Comparison of ENCODE assay signal across 14 mouse cellular contexts in the genomic region with DNA sequence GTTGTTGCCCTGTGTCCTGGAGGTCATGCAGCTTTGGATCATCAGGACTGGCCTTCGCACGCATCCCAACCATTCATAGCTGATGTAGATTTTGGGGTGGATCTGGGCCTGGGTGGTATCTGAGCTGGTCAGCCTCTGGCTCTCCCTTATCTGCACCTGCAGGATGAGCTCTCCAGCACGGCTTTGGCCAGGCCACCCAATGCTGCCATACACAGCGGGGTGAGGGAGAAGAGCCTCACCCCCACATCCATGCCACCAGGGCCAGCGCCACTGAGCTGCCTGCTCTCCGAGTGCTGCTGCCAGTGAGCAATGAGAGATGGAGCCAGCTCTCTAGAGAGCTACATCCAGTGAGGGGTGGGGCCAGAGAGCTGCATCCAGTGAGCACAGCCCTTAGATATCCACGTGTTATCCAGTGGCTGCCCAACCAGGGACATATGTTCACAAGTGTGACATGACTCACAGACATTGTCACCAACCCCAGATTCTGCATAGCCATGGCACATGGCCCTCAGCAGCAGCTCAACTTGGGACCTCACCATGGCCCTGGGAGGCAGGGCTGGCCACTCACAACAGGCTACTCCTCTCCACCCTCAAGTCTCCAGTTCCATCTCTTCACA. TPM values are rescaled to one million over a fixed set of nuclear protein-coding genes. Genes with fewer than 3 reads are reported as not detected.
DNase-seq lines count a peak whose midpoint lies in the region; ATAC-seq and TF ChIP-seq lines count a peak whose summit lies in the region.
"Had no signal": no experiment of that assay in that cellular context is flagged by ENCODE, and none has a peak within 500 bp of the region (broad histone marks: within the 10 kb centered on the region; RNA-seq: fewer than 3 reads in every experiment).

No protein-coding gene starts in this region.

- peaks cover 7% of the 10 kb centered on the region; the same call in 1 of the 2 replicates for H3K36me3 ChIP-seq in intestine, embryonic 15.5 days
- peaks cover 61% of the 10 kb centered on the region for H3K36me3 ChIP-seq in intestine, postnatal 0 days (ENCODE audit: control insufficient read depth, insufficient read depth)
- peaks cover 8% of the 10 kb centered on the region for H3K36me3 ChIP-seq in liver, embryonic 14.5 days (replicated peaks; ENCODE audit: control insufficient read depth, insufficient read depth, low read depth)
- H3K36me3 ChIP-seq in stomach, embryonic 14.5 days (ENCODE audit: control insufficient read depth, insufficient read depth, low read length) = peaks cover 40% of the 10 kb centered on the region
- peaks cover 8% of the 10 kb centered on the region for H3K36me3 ChIP-seq in hindbrain, embryonic 16.5 days (ENCODE audit: control insufficient read depth, insufficient read depth, low read length)

- no peak overlapping the region for H3K4me2 ChIP-seq in intestine, embryonic 15.5 days (replicated peaks)
- no peak overlapping the region for H3K4me2 ChIP-seq in intestine, postnatal 0 days (replicated peaks; ENCODE audit: low read depth)
- H3K4me2 ChIP-seq in liver, embryonic 14.5 days (ENCODE audit: low read depth) = peak overlapping the region; percentile 42
- H3K4me2 ChIP-seq in stomach, embryonic 14.5 days (replicated peaks; ENCODE audit: low read depth, low read length) = no peak overlapping the region
- H3K4me2 ChIP-seq in hindbrain, embryonic 16.5 days (ENCODE audit: low read length) = no peak overlapping the region

- H3K9me3 ChIP-seq in intestine, embryonic 15.5 days = no peaks in the 10 kb centered on the region
- H3K9me3 ChIP-seq in intestine, postnatal 0 days (ENCODE audit: control insufficient read depth) = no peaks in the 10 kb centered on the region
- no peaks in the 10 kb centered on the region for H3K9me3 ChIP-seq in liver, embryonic 14.5 days (ENCODE audit: control insufficient read depth, low read length)
- no peaks in the 10 kb centered on the region for H3K9me3 ChIP-seq in stomach, embryonic 14.5 days (ENCODE audit: control insufficient read depth, low read depth, low read length)
- H3K9me3 ChIP-seq in hindbrain, embryonic 16.5 days (ENCODE audit: control insufficient read depth, low read length) = no peaks in the 10 kb centered on the region

- TF ChIP-seq EP300 in liver, embryonic 14.5 days (IDR thresholded peaks at IDR 0.05; ENCODE audit: low read depth) = peak; percentile 95

- DNase-seq in c-Kit-positive CD71-positive TER-119-negative erythroid progenitor cells, embryonic 14.5 days (ENCODE audit: low read depth) = peak; percentile 24
- peak; percentile 76 to 83 (median 78) for DNase-seq in liver, embryonic 14.5 days (ENCODE audit: low read depth in 3 of 3, low spot score in 3 of 3)
- DNase-seq in embryo, embryonic 10.5 days (ENCODE audit: low spot score) = no peak
- DNase-seq in layer of hippocampus, adult 9-10 months (ENCODE audit: low spot score) = no peak
- DNase-seq: cerebellum, adult 11 months; gastrocnemius, postnatal 25 days; kidney, adult 8-10 months; right cerebral cortex, postnatal 14 days had no signal

- no peaks in the 10 kb centered on the region for H3K27me3 ChIP-seq in intestine, embryonic 15.5 days (replicated peaks)
- no peaks in the 10 kb centered on the region for H3K27me3 ChIP-seq in intestine, postnatal 0 days (replicated peaks; ENCODE audit: control insufficient read depth, insufficient read depth, low read length)
- no peaks in the 10 kb centered on the region for H3K27me3 ChIP-seq in liver, embryonic 14.5 days (ENCODE audit: control insufficient read depth, insufficient read depth, low read length)
- no peaks in the 10 kb centered on the region for H3K27me3 ChIP-seq in stomach, embryonic 14.5 days (ENCODE audit: control insufficient read depth, insufficient read depth, low read length)
- H3K27me3 ChIP-seq in hindbrain, embryonic 16.5 days (replicated peaks; ENCODE audit: control insufficient read depth, insufficient read depth, low read length) = no peaks in the 10 kb centered on the region

- H3K4me1 ChIP-seq in intestine, embryonic 15.5 days (replicated peaks) = no peaks in the 10 kb centered on the region
- H3K4me1 ChIP-seq in intestine, postnatal 0 days (replicated peaks; ENCODE audit: control insufficient read depth, insufficient read depth, low read length) = no peaks in the 10 kb centered on the region
- H3K4me1 ChIP-seq in liver, embryonic 14.5 days (replicated peaks; ENCODE audit: control insufficient read depth in 2 of 2, insufficient read depth in 2 of 2, low read length in 1 of 2) = peaks cover 40 to 41% of the 10 kb centered on the region in 2 experiments
- no peaks in the 10 kb centered on the region for H3K4me1 ChIP-seq in stomach, embryonic 14.5 days (ENCODE audit: control insufficient read depth, insufficient read depth, low read length)
- H3K4me1 ChIP-seq in hindbrain, embryonic 16.5 days (ENCODE audit: control insufficient read depth, insufficient read depth, low read depth, low read length) = no peaks in the 10 kb centered on the region

- whole genome bisulfite sequencing in intestine, embryonic 15.5 days = 90% methylated on average over 7 of the region's 7 CpGs
- 84% methylated on average over 7 of the region's 7 CpGs for WGBS in intestine, postnatal 0 days
- 34% methylated on average over 7 of the region's 7 CpGs for WGBS in liver, embryonic 14.5 days (ENCODE audit: insufficient replicate concordance)
- WGBS in stomach, embryonic 14.5 days = 89% methylated on average over 7 of the region's 7 CpGs
- 86% methylated on average over 7 of the region's 7 CpGs for WGBS in hindbrain, embryonic 16.5 days

- peak; percentile 58; the same call in 1 of the 2 replicates for ATAC-seq in intestine, embryonic 15.5 days
- ATAC-seq in intestine, postnatal 0 days = no peak
- ATAC-seq in liver, embryonic 14.5 days (ENCODE audit: insufficient read depth) = peak; percentile 99
- ATAC-seq in stomach, embryonic 14.5 days (ENCODE audit: insufficient number of reproducible peaks, insufficient read depth, low FRiP score, low read depth) = peak; percentile 79; the same call in 1 of the 2 replicates
- no peak for ATAC-seq in hindbrain, embryonic 16.5 days
- ATAC-seq: forebrain, embryonic 14.5 days had no signal

- TF ChIP-seq CTCF in intestine, postnatal 0 days (IDR thresholded peaks at IDR 0.05; ENCODE audit: low read depth) = no peak
- TF ChIP-seq CTCF in liver, embryonic 14.5 days (IDR thresholded peaks at IDR 0.05; ENCODE audit: low read depth) = peak; percentile 45

- H3K27ac ChIP-seq in intestine, embryonic 15.5 days = no peak overlapping the region
- no peak overlapping the region for H3K27ac ChIP-seq in intestine, postnatal 0 days (ENCODE audit: low read depth, low read length)
- H3K27ac ChIP-seq in liver, embryonic 14.5 days = peak overlapping the region; percentile 81
- no peak overlapping the region for H3K27ac ChIP-seq in stomach, embryonic 14.5 days (ENCODE audit: low read length)
- no peak overlapping the region for H3K27ac ChIP-seq in hindbrain, embryonic 16.5 days (ENCODE audit: low read depth, low read length)
- H3K27ac ChIP-seq: layer of hippocampus, adult 2 months had no signal

- no peak overlapping the region for H3K4me3 ChIP-seq in intestine, embryonic 15.5 days (replicated peaks)
- H3K4me3 ChIP-seq in intestine, postnatal 0 days (ENCODE audit: low read depth, low read length) = no peak overlapping the region
- H3K4me3 ChIP-seq in liver, embryonic 14.5 days (ENCODE audit: insufficient read depth in 1 of 2, low read depth in 2 of 2, low read length in 2 of 2) = no peak overlapping the region
- H3K4me3 ChIP-seq in stomach, embryonic 14.5 days (ENCODE audit: low read depth, low read length) = no peak overlapping the region
- no peak overlapping the region for H3K4me3 ChIP-seq in hindbrain, embryonic 16.5 days (ENCODE audit: low read length)
- H3K4me3 ChIP-seq: layer of hippocampus, adult 2 months had no signal

- H3K9ac ChIP-seq in intestine, embryonic 15.5 days = no peak overlapping the region
- no peak overlapping the region for H3K9ac ChIP-seq in intestine, postnatal 0 days (ENCODE audit: low read depth, low read length)
- peak overlapping the region; percentile 61 for H3K9ac ChIP-seq in liver, embryonic 14.5 days (replicated peaks)
- H3K9ac ChIP-seq in stomach, embryonic 14.5 days (replicated peaks; ENCODE audit: low read depth, low read length) = no peak overlapping the region
- no peak overlapping the region for H3K9ac ChIP-seq in hindbrain, embryonic 16.5 days (ENCODE audit: low read depth, low read length)

RNA-seq across cellular contexts. Expression of a gene that starts 27.8 kb away (rescaled TPM):
- 26.1 and 30.6 TPM in 2 replicates for polyA plus RNA-seq in intestine, embryonic 15.5 days (2015; fragmentation: Nextera tagmentation; extraction: Ambion mirVana)
- 35.6 and 38.6 TPM in 2 replicates for polyA plus RNA-seq in intestine, postnatal 0 days (2015; fragmentation: Nextera tagmentation; extraction: Ambion mirVana)
- 11.4 and 11.5 TPM in 2 replicates for polyA plus RNA-seq in liver, embryonic 14.5 days (2012; rRNA removed)
- polyA plus RNA-seq in liver, embryonic 14.5 days (2014; fragmentation: Nextera tagmentation; extraction: Ambion mirVana) = 15.8 and 16.9 TPM in 2 replicates
- polyA plus RNA-seq in stomach, embryonic 14.5 days (2014; fragmentation: Nextera tagmentation; extraction: Ambion mirVana) = 34.4 and 37.8 TPM in 2 replicates
- polyA plus RNA-seq in hindbrain, embryonic 16.5 days (2015; fragmentation: Nextera tagmentation; extraction: Ambion mirVana) = 57.7 and 61.7 TPM in 2 replicates

RNA-seq across cellular contexts. Expression of a gene that starts 28.3 kb away (rescaled TPM):
- 40.8 and 42.8 TPM in 2 replicates for polyA plus RNA-seq in intestine, embryonic 15.5 days (2015; fragmentation: Nextera tagmentation; extraction: Ambion mirVana)
- polyA plus RNA-seq in intestine, postnatal 0 days (2015; fragmentation: Nextera tagmentation; extraction: Ambion mirVana) = 15.6 and 17.3 TPM in 2 replicates
- polyA plus RNA-seq in liver, embryonic 14.5 days (2012; rRNA removed) = 10.1 and 10.8 TPM in 2 replicates
- polyA plus RNA-seq in liver, embryonic 14.5 days (2014; fragmentation: Nextera tagmentation; extraction: Ambion mirVana) = 12.7 and 13.5 TPM in 2 replicates
- 38.9 and 46.1 TPM in 2 replicates for polyA plus RNA-seq in stomach, embryonic 14.5 days (2014; fragmentation: Nextera tagmentation; extraction: Ambion mirVana)
- 57.9 and 65.7 TPM in 2 replicates for polyA plus RNA-seq in hindbrain, embryonic 16.5 days (2015; fragmentation: Nextera tagmentation; extraction: Ambion mirVana)

RNA-seq across cellular contexts. Expression of a gene that starts 35.1 kb away (rescaled TPM):
- polyA plus RNA-seq in intestine, embryonic 15.5 days (2015; fragmentation: Nextera tagmentation; extraction: Ambion mirVana) = 11.0 and 11.6 TPM in 2 replicates
- polyA plus RNA-seq in intestine, postnatal 0 days (2015; fragmentation: Nextera tagmentation; extraction: Ambion mirVana) = 5.1 and 6.1 TPM in 2 replicates
- polyA plus RNA-seq in liver, embryonic 14.5 days (2012; rRNA removed) = 4.0 and 5.2 TPM in 2 replicates
- 9.4 and 12.8 TPM in 2 replicates for polyA plus RNA-seq in liver, embryonic 14.5 days (2014; fragmentation: Nextera tagmentation; extraction: Ambion mirVana)
- 13.7 and 14.0 TPM in 2 replicates for polyA plus RNA-seq in stomach, embryonic 14.5 days (2014; fragmentation: Nextera tagmentation; extraction: Ambion mirVana)
- 10.7 and 11.1 TPM in 2 replicates for polyA plus RNA-seq in hindbrain, embryonic 16.5 days (2015; fragmentation: Nextera tagmentation; extraction: Ambion mirVana)

RNA-seq across cellular contexts. Expression of a gene that starts 41.9 kb away (rescaled TPM):
- 62.8 and 65.7 TPM in 2 replicates for polyA plus RNA-seq in intestine, embryonic 15.5 days (2015; fragmentation: Nextera tagmentation; extraction: Ambion mirVana)
- polyA plus RNA-seq in intestine, postnatal 0 days (2015; fragmentation: Nextera tagmentation; extraction: Ambion mirVana) = 20.0 and 21.4 TPM in 2 replicates
- polyA plus RNA-seq in liver, embryonic 14.5 days (2012; rRNA removed) = 20.9 and 27.7 TPM in 2 replicates
- 69.1 and 75.0 TPM in 2 replicates for polyA plus RNA-seq in liver, embryonic 14.5 days (2014; fragmentation: Nextera tagmentation; extraction: Ambion mirVana)
- polyA plus RNA-seq in stomach, embryonic 14.5 days (2014; fragmentation: Nextera tagmentation; extraction: Ambion mirVana) = 73.1 and 77.7 TPM in 2 replicates
- polyA plus RNA-seq in hindbrain, embryonic 16.5 days (2015; fragmentation: Nextera tagmentation; extraction: Ambion mirVana) = 41.1 and 48.1 TPM in 2 replicates

RNA-seq across cellular contexts. Expression of a gene that starts 51.0 kb away (rescaled TPM):
- polyA plus RNA-seq in intestine, embryonic 15.5 days (2015; fragmentation: Nextera tagmentation; extraction: Ambion mirVana) = 5.3 and 5.4 TPM in 2 replicates
- polyA plus RNA-seq in intestine, postnatal 0 days (2015; fragmentation: Nextera tagmentation; extraction: Ambion mirVana) = 10.3 and 10.4 TPM in 2 replicates
- polyA plus RNA-seq in liver, embryonic 14.5 days (2012; rRNA removed) = 0.20 and 0.35 TPM in 2 replicates
- polyA plus RNA-seq in liver, embryonic 14.5 days (2014; fragmentation: Nextera tagmentation; extraction: Ambion mirVana) = not detected in 2 replicates
- polyA plus RNA-seq in stomach, embryonic 14.5 days (2014; fragmentation: Nextera tagmentation; extraction: Ambion mirVana) = 1.5 and 3.2 TPM in 2 replicates
- polyA plus RNA-seq in hindbrain, embryonic 16.5 days (2015; fragmentation: Nextera tagmentation; extraction: Ambion mirVana) = 1.1 and 5.2 TPM in 2 replicates

Comparison
In these comparisons a context has a peak if more than half of its experiments do, and no peak if none do; other contexts are left out.
1. ATAC-seq: peak in intestine, embryonic 15.5 days (single experiment), liver, embryonic 14.5 days (single experiment) and stomach, embryonic 14.5 days (single experiment); none in intestine, postnatal 0 days (single experiment) and hindbrain, embryonic 16.5 days (single experiment).
2. DNase-seq: peak in c-Kit-positive CD71-positive TER-119-negative erythroid progenitor cells, embryonic 14.5 days (single experiment) and liver, embryonic 14.5 days (3 of 3); none in embryo, embryonic 10.5 days (single experiment) and layer of hippocampus, adult 9-10 months (single experiment).